Mouse (Mus musculus) thymus, postnatal 4 days (tissue): ENCODE data around the gene Ccdc106.
"Not testable (repeated sequence)": the region's sequence is repeated elsewhere in the genome, so short reads cannot be mapped to it uniquely, and the experiment has no call there.

Experiments used
- DNase-seq: peaks from one replicate; pipeline ENCODE4 v3.0.0; 2021

Gene Ccdc106

DNA sequence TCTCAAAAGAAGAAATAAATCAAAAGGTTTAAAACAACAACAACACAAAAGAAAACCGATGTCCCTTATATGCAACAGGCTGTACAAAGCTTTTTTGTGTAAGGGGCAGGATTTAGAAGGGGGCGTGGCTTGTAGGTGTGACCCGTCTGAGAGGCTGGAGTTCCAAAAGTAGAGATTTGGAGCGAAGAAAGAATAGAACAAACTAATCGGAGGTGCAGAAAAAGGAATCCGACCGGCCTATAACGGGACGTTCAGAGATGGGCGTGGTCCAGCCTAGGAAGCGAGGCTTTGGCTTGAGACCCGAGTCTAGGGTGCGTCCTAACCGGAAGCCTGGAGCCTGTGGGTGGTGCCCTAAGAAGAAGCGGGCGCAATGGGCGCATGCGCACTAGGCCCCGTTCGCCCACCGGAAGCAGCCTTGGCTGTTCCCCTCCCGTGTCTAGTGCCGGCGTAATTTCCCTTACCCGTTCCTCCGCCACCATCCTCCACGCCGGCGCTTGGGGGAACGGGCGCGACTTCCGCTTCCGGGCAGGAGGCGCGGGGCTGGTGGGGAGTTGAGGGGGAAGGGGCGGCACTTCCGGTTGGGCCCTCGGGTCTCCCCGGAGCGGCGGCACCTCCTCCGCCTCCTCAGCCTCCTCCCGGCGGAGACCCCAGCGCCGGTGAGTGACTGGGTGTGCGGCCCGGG is at the start of gene Ccdc106, which contains the start of gene Zfp865:
Ccdc106 (plus strand) TSS at position 554 of the 682 bp plus-strand sequence.
Zfp865 (plus strand) TSS at position 377 of the 682 bp plus-strand sequence.
- DNase-seq, result peak; percentile 98

DNA sequence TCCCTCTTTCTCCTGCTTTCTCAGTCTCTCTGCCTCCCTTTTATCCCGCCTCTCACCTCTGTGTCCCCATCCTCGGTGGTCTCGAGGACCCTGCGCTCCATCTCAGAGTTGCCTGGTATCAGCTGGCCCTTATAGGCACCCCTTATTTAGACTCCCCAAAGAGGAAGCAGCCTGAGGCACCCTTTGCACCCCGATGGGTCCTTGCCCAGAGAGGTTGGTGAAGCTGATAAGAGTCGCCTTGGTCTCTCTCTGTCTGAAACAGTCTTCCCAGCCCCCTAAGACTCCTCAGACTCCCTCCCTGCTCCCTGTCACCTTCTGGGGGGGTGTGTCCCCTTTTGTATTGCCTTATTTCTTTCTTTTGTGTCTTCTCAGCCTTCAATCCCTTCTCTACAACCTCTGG is 49.3 kb upstream of the Ccdc106 start, which contains the start of gene Sbk3:
Sbk3 (minus strand) TSS at position 101 of the 400 bp plus-strand sequence.
- no peak for DNase-seq

DNA sequence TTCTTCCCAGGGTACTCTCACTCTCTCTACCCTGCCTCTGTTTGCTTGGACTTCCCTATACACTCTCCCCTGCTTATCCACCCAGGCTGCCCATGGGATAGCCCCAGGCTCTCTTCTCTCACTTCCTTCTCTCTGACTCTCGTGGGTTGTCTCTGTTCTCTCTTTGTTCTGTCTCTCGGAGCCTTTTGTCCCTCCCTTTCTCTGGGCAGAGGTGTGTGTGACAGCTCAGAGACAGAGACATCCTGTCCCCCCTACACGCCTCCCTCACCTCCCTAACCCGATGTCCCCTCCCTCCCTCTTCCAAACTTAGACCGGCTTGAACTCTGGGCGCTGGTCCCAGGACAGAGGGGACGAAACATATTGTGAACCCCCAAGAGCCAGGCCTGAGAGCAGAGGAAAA is 48.6 kb upstream of the Ccdc106 start:
- no peak for DNase-seq

DNA sequence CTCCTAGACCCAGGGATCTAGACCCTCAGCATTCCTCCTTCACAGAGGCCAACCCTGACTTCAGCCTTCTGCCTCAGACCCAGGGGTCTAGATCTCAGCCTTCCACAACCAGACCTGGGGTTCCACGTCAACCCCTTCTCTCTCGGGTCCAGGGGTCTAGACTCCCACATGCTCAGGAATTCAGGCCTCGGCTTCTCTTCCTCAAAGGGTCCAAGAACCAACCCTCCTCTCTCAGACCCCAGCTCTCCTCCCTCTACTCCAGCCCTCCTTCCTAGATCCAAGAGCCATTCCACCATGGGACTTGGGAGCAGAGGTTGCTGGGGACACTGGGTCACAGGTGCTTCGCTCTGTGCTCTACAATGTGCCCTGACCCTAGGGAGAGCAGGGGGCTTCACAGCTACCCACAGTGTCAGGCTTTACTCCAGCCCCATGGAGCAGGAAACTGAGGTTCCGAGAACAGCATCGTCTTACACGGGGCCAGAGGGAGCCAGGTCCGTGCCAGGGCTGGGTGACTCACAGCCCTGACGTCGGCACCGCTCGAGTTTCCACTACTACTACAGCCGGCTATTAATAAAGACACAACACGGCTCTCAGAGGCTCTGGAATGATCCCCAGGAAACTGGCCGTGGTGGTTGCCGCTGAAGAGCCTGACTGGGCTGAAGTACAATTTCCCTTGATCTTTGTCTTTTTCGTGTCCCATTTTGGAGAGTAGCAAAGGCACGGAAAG is 47.9 kb upstream of the Ccdc106 start:
- DNase-seq, result no peak

DNA sequence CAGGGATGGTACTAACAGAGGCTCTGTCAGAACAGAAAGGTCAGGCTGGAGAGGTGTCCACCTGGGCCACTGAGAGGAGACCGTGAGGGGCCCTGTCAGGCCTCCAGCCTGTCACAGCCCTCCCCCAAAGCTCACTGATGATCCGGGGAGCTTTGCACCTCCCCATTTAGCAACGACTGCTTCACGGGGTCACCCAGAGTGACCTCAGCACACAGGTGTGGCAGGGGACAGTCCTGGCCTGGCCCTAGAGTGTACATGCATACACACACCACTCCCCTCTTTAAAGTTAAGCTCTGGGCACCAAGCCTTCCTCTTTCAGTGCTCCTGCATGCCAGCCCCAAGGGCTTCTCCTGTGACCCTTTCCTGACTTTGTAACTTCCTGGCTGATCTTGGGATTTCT is 44.9 kb upstream of the Ccdc106 start:
- DNase-seq, result no peak

DNA sequence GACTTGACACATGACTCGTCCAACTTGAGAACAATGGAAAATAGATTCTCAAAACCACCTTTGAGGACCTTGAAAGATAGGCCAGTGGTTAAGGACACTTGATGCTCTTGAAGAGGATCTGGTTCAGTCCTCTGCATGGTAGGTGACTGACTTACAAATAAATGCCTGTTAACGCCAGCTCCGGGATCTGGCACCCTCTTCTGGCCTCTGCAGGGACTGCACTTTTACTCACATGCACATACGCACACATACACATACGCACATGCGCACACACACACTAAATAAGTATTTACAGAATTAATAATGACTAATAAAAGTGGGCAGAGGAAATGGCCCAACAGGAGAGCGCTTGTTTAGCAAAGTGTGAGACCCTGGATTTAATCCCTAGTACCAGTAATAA is 43.5 kb upstream of the Ccdc106 start:
- peak; percentile 17 for DNase-seq

DNA sequence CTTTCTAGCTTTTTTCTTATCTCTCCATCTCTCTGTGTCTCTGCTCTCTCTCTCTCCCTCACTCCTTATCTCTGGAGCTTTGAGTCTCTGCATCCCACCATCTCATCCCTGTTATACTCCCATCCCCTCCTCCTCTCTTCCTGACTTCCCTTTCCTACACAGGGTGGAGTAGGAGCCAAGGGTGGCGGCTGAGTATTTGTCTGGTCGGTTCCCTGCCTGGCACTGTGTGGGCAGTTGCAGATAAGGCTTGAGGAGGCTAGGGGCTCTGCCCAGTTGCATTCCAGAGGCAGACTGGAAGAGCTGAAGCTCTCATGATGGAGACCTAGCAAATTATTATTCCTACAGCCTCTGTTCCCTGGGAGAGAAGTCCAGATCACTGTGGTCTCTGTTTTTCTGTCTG is 32.1 kb upstream of the Ccdc106 start:
- no peak for DNase-seq

DNA sequence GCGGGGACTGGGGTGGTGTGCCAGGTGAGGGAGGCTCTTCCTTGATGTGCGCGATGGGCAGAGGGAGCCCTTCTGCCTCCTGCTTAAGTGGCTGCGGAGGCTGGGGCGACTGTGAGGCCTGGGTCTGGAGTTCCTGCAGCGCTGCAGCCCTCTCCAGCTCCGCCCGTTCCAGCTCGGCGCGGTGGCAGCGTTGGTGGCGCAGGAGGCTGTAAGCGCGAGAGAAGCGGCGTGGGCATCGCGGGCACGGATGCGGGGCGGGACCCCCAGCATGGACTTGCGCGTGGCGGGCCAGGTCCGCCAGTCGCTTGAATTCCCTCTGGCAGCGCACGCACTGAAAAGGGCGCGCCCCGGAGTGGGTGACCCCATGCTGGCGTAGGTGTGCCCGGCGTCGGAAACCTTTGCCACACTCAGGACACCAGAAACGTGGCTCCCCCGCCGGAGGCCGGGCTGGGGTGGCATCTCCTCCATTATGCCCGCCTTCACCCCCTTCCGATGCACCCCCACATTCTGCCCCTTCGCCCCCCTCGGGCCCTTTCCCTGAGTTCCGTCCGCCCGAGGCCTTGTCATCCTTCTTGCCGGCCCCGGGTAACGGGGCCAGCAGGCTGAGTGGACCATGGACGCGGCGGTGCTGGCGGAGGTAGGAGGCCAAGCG is 26.9 kb upstream of the Ccdc106 start:
- no peak for DNase-seq

DNA sequence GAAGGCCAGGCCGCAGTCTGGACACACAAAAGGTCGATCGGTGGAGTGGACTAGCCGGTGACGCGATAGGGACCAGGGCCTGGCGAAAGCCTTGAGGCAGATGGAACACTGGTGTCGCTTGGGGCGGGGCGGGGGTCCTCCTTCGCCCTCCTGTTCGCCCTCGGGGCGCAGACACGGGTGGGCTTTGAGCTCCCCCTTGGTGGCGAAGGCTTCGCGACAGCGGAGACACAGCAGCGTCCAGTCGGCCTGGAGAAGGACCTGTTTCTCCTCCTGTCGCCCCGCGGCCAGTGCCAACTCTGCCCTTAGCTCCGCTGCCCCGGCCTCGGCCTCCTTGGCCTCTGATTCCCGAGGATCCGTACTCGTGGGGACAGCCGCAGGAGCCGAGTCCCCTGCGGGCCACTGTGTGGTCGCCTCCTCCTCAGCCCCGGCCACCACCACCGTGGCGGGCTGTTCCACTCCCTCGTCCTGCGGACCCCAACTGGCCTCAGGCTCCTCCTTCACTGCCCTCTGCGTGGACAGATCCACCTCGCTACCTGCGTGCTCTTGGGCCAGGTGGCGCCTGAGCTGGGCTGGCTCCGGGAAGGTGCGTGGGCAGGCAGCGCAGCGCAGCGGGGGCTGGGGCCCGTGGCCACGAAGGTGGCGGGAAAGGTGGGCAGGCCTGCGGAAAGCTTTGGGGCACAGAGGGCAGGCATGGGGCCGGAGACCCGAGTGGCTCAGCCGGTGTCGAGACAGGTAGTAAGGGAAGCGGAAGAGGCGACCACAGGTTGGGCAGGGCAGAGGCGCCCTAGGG is 26.2 kb upstream of the Ccdc106 start:
- DNase-seq, result no peak

DNA sequence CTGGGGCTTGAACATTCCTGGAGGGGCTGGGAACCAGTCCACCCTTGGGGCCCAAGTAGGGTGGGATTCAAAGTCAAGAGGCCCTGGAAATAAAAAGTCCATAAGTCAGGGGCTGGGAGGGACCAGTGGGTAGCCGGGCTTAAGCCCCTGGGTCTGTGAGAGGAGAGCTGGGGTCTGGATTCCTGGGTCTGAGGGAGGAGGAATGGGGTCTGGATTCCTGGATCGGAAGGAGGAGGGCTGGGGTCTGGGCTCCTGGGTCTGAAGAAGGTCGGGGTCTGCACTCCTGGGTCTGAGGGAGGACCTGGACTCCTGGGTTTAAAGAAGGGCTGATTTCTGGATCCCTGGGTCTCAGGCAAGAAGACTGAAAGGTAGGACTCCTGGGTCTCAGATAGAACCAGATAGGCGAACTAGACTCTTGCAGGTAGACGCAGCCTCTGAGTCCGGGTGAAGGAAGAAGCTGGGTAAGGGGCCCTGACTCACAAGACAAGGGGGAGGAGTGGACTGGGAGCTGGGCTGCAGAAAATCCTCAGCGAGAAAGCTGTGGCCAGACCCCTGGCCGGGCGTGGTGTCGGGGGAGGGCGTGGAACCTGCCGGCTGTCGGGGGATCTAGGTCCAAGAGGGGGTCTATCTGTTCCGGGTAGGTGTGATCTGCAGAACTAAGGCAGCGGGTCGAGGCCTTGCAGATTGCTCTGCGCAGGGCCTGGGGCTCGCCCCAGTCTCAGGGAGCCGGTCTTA is 24.9 kb upstream of the Ccdc106 start:
- no peak for DNase-seq

DNA sequence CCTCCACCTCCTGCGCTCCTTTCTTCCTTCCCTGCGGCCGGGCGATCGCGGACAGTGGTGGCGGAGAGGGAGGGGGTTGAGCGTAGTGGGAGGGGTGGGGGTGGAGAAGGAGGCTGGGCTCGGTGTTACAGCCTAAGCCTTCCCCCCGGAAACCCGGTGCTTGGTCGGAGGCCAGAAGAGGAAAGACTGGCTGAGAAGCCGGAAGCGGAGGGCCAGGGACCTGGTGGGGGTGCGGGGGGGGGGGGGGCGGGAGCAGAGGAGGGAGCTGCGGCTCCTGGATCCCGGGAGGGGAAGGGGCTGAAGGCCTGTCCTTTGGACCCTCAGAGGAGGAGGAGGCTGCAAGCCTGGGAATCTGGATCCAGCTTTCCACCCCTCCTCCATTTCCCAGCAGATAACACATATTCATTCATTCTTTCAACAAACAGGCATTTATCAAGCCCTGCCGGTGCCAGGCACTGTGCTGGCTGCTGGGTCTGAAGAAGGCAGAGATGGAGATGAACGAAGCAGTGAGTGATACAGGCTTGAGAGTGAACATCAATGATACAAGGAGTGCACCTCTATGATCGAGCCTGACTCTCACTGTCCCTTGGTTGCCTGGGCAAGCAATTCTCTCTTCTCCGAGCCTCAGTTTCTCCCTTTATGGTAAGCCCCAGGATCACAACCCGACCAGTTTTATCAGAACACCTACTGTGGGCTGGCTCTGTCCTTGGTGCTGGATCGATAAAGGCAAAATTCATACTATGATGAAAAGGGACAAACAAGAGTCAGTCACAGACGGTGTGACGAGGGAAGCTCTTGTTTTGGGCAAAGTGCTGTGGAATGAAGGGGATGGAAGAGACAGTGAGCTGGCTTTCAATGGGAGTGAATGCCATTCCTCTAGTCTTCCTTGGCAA is 24.1 kb upstream of the Ccdc106 start, which contains the start of gene Zfp579:
Zfp579 (minus strand) TSS at position 156 of the 893 bp plus-strand sequence.
- peak; percentile 94 for DNase-seq

DNA sequence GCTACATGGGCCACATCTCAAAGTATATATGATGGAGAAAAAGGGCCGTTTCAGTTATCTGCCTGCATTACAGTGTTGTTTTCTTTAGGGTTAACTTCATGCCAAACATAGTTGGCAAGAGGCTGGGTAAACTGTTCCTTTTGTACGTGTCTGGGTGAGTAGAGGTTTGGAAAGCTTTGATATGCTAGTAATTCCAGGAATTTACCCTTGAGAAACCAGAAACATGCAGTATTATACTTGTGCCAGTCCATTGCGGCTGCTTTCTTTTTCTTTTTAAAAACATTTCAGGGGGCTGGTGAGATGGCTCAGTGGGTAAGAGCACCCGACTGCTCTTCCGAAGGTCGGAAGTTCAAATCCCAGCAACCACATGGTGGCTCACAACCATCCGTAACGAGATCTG is 23.4 kb upstream of the Ccdc106 start:
- DNase-seq, result no peak

DNA sequence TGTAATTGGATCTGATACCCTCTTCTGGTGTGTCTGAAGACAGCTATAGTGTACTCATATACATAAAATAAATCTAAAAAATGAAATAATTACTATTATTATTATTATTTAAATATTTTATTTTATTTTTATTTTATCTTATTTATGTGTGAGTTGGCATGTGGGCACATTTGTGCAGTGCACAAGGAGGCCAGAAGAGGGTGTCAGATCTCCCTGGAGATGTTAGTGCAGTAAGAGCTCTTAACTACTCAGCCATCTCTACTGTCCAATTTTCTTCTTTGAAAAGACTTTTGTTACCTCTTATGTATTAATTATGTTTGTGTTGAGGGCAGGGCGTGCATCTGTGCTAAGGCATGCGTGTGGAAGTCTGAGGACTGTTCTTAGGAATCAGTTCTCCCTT is 20.5 kb upstream of the Ccdc106 start:
- DNase-seq, result peak; percentile 66

DNA sequence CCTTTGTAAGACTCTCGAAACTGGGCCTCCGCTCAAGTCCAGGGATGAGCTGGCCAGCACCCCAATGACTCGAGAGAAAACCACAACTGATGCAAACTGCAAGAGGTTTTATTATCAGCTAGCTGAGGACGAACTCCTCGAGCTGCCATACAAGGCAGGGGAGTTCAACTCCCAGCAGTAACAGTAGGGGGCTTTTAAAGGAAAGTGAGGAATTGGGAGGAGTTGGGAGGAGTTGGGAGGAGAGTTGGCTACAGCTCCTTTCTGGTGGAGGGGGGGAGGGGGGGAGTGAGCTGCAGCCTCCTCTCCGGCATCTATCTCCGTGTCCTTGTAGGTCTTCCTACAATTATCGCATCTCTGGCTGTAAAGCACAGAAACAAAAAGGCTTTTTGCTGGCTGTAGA is 17.5 kb upstream of the Ccdc106 start:
- DNase-seq, result not testable (repeated sequence)

DNA sequence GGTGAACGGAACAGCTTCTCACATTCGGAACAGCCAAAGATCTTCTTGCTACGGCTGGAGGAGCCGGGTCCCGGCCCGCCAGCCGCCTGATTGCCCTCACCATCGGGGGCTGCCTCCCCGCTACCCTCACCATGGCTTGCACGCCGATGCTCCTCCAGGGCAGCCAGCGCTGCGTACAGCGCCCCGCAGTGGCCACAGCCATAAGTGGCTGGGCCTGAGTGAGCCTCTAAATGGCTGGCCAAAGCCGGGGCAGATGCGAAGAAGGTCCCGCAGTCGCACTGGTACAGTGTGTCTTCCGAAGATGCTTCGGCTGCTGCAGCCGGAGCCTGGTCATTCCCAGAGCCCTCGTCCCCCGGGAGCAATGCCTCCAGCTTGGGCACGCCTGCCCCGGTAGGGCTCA is 12.1 kb upstream of the Ccdc106 start:
- no peak for DNase-seq

DNA sequence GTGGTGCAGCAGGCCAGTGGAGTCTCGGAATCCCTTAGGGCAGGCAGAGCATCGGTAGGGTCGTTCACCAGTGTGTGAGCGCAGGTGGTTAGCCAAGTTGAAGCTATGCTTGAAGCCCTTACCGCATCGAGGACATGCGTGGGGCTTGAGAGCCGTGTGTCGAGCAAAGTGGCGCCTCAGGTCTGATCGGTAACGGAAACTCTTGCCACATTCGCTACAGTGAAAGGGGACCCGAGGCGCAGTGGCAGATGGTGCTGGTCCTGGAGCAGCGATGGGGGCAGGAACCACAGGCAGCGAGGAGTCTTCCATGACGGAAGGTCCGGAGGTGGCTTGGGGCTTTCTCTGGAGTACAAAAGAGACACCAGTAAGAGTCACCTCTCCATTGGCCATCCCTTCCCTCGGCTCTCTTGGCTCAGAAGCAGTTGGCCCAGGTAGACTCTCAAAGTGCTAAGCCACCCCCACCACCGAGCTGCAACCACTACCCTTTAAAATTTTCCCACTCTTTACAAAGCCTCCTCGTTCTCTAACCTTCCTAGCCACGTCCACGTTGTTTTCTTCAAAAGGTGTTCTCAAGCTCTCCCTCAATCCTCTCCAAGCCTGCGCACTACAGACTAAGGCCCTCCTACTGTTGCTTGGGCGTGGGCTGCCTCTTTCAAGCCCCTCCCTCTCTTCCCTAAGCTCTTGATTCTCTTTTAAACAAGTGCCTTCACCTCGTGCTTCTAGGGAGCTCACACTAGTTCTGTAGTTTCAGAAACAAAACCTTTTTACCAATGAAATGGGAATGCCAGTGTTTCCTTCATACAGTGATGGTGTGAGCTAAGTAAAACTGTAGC is 7.5 kb upstream of the Ccdc106 start:
- DNase-seq, result no peak

DNA sequence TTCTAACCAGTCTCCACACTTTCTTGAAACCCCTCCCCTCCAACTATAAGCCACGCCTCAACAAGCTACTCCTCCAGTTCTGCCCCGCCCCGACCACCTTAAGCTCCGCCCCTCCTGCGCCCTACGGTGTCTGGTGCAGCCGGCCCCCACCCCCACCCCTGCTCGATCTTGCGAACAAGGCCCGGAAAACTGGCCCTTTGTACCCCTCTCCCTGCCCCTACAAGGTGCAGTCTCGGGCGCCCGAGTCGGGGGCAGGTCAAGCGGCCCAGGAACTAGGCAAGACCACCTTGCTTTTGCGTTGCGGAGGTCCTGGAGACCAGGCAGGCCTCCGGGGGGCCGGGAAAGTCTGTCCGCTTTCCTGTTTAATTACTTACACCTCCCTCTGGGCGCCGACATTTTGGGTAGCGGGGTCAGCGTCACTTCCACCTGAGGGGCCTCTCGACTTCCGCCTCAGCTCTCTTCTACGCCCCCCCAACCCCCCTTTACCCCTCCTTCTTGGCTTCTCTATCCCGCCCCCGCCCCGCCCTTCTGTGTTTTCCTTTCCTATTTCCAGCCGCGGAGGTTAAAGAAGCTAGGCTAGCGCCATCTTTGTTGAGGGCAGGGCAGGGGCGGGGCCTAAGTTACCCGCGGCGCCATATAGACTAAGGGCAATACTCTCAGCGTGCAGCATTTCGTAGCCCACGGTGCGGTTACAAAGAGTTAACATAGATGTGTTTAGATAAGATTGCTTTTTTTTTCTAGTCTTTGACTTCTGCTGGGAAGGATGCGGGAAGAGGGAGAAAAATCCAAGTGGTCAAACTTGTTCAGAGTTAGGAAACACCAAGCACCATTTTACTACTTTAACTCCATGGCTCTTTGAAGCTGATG is 5.9 kb upstream of the Ccdc106 start, which contains the start of the genes Zfp524 and Fiz1:
Zfp524 (plus strand) TSS at position 165 of the 867 bp plus-strand sequence.
Fiz1 (minus strand) TSS at position 447 of the 867 bp plus-strand sequence.
- peak; percentile 97 for DNase-seq

DNA sequence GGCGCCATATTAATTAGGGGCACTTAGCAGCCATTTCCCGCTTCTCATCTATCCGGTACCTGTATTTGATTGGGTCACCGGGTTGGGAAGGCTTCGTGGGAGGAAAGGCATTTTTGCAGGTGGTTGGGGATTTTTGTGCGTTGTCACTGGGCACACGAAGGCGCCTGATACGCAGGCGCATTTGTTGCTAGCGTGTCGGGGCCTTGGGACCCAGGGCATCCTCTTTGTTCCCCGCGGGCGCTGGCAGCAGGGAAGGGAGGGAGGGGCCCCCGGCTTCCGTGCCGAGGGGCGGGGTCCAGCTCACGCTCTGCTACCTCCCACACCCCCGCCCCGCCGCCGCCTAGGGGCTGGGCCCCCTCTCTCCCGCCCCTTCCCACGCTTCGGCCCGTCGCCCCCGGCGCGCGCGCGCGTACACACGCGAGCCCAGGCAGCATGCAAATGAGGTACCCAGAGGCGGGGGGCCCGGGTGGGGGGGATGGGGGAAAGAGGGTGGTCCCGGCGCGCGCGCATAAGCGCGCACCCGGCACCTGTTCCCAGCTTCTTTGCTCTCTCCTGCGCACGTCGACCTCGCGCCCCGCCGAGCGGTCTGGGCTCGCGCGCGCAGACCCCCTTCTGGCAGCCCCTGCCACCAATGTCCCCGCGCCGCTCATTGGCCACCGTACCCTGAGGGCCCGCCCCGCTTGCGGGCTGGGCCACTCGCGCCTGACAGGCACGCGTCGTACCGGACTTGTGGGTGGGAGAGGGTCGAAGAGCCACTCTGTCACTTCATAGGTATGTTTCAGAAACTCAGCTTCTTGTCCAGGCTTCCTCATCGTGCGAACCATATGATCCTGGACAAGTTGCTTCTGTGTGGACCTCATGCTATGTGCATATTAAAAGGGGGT is 5.0 kb upstream of the Ccdc106 start, which contains the start of gene Gm44973:
Gm44973 (plus strand) TSS at position 379 of the 884 bp plus-strand sequence.
- DNase-seq, result peak; percentile 98
